Mouse (Mus musculus) spleen, postnatal 36 days (tissue): ENCODE results near the gene Mark4.

Experiments used
- DNase-seq, 2 experiments: peaks; one replicate each; pipeline ENCODE4 v3.0.0; 2022; ENCODE audit warnings: low spot score in 2 of 2, mixed read lengths in 1 of 2

Gene Mark4

DNA sequence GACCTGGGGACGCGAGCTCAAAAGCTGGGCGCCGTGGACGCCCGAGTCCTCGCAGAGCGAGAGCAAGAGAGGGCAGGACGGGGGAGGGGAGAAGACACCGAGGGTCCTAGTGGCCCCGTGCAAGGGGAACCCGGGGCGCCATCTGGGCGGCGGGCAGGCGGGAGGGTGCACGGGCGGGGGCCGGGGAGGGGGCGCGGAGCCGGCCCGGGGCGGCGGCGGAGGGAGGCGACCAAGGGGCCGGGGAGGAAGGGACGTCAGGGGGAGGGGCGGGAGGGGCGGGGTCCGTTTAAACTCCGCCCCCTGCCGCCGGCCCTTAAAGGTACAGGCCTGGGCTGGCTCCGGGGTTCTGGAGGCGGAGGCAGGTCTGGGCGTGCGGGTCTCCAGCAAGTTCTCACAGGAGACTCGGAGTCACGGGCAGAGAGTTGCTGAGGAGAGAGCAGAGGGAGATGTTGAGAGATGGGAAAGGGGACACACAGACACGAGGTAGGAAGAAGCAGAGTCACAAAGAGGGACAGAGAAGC, at the start of gene Mark4:
Mark4 (minus strand) TSS at position 231 of the 521 bp plus-strand sequence.
- DNase-seq = peak; percentile 67 to 68

DNA sequence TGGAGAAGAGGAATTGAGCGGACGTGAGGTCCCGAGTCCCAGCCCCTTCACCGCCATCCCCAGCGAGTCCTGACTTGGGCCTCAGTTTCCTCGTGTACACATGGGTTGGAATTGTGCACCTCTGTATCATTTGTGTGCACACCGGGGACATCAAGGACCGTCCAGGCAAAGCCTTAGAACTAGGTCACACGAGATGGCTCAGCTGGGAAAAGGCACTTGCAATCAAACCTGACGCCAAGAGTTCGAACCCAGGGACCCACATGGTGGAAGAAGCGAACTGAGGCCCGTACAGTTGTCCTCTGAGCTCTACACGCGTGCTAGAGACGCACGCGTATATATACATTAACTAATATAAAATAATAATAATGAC, 49.0 kb upstream of the Mark4 start:
- no peak for DNase-seq

DNA sequence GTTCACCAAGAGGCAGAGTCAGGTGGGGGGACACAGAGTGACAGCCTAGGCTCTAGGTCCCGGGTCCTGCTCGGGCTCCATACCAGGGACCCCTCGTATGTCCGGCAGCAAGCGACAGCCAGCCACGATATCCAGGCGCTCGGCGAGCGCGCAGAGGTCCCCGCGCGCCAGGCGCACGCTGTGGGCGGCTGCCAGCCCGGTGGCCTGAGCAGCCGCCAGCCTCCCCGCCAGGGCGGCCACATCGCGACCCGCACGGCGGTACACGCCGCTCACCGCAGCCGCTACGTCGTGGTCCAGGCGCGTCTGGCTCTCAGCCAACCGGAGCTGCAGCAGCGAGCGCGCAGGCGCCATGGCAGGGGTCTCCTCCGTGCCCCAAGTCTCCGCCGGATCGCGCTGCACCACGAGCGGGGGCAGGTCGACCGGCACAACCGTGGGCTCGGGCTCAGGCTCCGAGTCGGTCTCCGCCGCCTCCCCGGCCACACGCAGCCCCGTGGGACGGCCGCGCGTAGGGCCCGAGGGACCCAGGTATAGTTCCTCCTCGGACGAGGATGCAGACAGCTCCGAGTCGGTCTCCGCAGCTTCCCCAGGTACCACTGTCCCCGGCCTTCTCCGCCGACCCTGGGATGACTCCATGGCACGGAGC, 48.5 kb upstream of the Mark4 start:
- DNase-seq = peak; percentile 40 to 45

DNA sequence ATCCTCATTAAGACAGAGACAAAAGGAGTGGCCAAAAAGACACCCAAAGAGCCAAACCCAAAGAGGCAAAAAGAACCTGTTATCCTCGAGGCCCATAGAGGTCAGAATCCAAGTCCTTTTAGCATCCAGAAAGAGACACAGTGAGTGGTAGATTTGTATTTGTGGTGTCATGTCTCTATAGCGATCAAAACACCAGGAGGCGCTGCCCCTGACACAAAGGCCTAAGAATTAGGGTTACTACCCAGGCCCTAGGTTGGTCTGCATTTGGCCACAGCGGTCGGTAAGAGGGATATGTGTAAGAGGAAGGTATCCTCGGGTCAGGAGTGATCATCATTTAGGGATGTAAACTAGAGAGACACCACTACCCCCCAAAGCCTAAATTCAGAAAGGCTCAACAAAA, 47.7 kb upstream of the Mark4 start:
- no peak for DNase-seq

DNA sequence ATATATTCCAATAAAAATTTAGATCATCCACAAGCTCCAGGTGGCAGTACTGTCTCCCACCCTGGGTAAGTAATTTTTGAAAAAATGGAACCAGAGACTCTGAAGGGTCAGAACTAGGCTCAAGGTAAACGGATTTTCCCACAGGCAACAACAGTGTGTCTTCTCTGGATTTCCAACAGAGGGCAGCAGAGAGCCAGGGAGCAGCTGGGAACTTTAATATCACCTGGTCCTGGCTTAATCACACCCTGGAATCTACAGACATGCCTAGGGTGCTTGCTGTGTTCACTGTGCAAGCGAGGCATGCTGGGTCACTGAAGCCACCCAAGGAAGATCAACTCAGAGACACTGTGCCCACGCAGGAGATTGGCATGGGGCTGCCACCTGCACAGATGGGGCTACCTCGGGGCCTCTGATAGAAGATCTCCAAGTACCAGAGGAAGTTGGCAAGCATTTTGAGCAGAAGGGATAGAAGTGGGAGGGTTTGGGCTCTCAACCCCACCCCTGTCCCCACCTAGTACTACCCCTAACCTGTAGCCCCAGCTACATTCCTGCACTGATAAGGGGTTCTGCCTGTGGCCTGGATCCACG, 45.0 kb upstream of the Mark4 start:
- DNase-seq = peak; percentile 40 to 56

DNA sequence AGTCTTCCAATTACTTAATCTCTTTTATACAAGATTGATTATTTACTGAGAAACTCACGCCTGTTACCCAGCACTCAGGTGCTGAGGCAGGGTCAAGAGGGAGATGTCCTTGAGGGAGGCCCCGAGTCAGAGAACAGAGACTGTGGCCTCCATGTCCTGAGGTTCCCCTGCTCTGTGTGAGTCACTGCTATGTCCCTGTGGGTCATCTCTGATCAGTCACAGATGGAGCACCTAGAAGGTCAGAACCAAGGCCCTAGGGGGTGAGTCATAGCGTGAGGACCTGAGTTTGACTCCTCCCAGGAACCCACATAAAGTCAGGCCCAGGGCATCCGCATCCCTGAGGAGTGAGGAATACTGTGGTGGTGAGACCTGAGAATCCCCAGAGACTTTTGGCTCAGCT, 43.0 kb upstream of the Mark4 start:
- no peak for DNase-seq

DNA sequence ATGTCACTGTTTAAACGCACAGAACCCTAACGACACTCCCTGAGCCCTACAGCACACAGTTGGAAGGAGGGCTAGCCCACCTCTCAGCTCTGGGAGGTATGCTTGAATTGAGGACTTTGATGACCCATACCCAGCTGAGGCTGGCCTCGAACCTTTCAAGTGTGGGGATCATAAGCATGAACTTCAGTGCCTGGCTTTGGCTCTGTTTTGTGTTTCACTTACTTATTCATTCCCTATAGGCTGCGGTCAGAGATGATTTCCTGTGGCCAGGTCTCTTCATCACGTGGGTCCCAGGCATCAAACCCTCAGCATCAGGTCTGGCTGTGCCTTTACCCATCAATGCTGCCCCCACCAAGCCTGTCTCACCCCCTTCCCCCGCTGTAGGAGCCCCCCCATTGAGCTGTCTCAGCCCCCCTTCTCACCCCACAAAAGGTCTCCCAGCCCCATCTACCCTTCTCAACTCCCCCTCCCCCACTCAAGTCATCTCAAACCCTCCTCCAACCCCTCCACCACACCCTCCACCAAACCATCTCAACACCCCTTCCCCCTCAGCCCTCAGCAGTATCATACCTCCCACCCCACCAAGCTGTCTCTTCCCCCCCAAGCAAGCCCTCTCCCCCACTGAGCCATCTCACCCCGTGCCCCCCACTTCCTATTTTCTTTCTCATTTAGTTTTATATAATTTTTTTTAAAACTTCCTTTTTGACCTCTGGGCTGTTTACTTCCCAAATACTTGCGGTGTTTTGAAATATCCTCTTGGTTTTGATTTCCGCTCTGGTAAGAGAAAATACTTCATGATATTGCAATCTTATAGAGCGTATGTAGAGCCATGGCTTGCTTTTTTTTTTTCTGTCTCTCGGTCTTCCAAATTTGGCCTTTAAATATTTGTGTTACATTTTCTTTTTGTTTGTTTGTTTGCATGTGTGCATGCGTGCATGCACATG, 42.1 kb upstream of the Mark4 start:
- DNase-seq = no peak

DNA sequence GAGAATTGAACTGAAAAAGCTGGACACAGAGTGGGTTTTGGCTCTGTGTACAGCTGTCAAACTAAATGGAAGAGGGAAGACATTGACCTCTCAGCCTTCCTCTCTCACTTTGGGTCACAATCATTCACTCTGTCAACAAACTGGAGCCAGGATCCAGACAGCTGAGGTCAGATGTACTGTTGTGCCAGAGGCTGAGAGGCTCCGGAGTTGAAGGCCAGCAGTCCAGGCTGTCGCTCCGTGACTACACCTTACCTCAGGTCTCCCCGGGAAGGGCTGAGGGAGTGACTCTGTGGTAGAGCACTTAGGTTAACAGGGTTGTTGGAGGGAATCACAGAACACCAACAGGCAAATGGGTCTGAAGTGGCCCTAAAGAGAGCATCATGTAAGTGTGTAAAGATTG, 39.7 kb upstream of the Mark4 start:
- DNase-seq = no peak

DNA sequence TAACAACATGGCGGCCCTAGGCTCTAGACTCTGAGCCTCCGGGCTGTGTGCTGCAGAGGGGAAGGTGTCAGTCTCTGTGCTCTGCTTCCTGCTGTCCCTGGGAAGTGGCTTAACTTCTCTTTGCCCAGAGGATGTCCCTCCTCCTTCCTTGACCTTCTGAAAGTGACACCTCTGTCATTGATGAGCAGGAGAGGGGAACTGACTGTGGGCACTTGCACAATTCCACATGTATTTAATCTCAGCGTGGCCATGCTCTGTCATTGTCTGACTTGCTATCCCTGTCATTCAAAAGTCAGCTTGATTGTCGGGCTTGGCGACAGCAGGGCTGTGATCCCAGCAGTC, 37.6 kb upstream of the Mark4 start:
- DNase-seq = no peak

DNA sequence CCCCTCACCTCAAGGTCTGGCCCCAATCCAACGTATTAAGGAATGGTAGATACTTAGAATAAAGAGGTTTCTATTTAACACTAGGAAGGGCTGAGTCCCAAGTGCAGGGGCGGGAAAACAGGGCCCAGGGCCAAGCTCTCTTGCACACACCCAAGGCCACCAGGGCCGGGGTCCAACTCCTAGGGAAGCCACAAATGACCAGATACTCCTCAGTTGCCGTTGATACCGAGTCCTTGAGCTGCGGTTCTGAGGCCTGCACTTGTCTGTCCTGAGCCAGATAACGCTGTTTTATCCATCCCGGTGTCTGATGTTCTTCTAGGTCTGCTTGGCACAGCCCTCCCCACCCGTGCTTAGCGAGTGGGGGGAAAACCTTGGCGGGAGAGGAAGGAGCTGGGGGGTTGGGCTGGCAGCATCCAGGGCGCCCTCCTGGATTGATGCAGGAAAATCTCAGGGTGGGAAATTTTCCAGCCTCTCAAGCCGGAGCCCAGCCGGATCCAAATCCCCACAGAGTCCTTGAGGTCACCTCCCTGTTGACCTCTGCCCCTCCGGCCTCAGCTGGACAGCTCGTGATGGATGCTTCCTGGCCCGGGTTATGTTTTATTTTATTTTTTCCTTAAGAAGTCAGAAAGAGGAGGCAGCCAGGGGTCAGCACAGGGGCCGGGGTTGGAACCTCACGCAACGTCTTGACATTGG, 37.0 kb upstream of the Mark4 start:
- DNase-seq = no peak

DNA sequence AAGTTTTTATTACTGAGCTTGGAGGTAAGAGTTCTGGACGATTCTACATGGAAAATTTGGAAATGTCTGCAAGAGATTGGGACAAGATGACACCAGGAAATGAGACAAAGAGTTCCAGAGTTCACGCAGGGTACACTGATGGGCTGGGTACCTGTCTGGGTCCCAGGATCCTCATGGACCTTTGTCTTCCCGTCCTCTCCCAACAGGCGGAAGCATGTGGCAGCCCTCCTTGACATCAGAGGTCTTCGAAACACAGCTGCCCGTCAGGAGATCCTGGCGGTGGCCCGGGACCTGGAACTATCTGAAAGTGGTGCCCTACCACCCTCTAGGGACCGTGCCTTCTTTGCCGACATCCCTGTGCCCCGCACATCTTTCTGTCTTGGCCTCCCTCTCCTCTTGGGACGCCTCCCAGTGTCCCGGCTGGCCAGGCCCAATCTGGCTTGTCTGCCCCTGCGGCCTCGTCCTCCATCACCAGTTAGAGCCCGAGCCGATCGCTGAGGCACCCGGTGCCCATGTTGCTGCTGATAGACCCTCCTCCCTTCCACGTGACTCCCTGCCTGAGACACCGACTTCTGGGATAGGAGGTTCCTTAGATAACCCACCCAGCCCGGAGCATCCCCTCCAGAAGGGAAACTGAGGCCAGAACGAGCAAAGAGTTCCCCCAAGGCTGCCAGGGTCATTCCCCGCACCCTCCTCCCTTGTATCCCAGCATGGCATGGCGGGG, 36.3 kb upstream of the Mark4 start:
- no peak for DNase-seq

DNA sequence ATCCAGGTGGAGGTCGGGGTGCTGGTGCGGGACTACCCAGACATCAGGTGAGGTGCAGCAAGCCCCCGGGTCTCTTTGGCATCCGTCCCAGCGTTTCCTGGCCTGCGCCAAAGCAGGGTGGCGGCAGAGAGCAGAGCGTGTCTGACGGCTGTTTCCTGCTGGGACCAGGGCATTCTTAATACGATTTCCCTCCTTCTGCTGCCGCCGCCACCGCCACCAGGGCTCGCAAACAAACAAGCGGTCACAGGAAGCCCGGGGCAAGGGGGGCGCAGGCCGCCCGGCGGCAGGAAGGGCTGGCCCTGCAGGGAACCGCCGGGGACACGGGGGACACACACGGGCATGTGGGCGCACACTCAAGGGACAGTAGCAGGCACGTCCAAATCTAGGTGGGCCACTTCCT, 33.1 kb upstream of the Mark4 start:
- DNase-seq = peak in 1 of 2 experiments; percentile 22

DNA sequence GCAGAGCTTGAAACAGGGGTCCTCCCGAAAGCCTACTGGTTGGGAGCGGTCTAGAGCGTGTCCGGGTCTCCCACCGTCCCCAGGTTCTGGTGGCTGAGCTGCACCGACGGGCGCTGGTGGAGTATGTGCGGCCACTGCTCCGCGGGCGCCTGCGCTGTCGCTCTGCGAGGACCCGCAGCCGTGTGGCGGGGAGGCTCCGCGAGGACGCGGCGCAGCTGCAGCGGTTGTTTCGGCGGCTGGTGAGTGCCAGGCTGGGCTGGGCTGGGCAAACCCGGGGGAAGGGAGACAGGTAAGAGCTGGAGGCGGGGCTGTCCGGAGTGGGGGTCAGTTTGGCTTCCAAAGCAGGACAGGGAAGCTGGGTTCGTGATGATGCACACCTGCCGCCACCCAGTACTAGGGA, 30.9 kb upstream of the Mark4 start:
- no peak for DNase-seq

DNA sequence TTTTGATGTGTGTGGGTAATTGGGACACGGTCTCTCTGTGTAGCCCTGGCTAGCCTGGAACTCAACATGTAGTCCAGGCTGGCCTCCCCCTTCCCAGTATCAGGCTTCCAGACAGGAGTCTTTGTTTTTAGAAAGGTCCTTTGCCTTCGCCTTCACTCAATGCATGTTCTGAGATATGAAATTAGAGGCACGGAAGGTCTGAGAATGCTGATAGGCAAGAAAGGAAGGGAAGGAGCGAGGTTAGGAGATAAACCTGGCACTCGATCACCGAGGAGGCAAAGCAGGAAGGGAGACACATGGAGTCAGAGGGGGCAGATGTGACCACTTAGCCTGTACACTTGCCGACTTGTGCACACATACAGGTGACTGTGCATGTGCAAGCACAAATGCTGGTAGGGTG, 27.9 kb upstream of the Mark4 start:
- DNase-seq = no peak

DNA sequence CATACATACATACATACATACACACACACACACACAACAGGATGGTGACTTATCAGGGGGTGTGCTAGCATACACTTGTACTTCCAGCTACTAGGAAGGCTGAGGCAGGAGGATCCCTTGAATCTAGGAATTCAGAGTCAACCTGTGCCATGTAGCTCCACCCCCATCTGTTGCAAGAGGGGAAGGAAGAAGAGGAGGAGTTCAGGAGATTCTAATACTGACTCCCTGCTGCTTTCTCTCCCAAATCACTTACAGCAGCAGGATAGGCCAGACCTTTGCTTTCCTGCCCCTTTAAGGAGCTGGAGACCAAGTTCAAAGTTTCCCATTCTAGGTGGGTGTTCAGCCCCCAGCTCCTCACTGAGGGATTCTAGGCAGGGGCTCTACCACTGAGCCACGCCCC, 26.9 kb upstream of the Mark4 start:
- no peak for DNase-seq

DNA sequence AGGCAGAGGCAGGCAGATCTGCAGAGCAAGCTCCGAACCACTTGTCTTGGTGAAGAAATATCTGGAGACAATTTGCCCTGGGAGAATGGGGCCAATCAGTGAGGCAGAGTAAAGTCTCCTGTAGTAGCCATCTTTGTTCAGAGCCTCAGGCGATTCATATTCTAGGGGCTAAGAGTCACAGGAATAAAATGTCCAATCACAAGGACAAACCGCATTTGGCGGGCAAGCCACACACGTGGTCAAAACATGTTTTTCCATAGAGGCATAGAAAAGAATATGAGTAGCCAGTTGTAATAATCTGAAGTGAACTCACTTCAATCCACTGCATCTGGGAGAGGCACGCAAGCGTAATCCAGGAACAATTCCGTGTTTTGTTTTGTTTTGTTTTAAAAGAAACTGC, 24.7 kb upstream of the Mark4 start:
- no peak for DNase-seq

DNA sequence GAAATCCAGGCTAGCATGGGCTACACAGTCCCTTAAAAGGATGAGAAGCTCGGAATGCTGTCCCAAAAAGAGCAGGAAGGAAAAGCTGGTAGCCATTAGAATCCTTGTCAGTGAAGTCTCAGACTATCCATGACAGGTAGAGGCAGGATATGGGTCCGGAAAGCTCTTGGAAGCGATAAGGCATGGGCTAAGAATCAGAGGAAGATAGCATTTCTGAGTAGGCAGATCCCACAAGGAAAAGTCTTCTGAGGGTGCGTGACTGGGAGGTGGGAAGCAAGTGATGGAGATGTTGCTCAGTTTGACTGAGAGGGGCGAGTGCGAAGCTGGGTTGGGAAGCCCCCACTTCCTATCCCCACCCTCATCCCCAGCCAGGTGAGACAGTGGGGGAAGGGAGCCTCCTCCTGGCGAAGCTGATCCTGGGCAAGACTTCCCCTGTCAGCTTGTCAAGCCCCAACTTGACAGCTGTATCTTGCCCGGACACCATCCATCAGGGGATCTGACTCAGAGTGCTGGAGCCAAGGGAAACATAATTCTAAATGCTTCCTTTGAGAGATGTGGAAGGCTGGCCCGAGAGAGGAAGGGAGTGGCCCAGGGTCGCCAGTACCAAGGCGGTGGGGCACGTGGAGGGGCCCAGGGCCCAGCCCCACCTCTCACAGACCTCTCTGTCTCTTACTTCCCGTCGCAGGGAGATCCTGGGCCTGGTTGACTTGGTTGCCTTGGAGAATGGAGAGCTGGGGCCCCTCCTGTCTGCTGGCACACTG, 19.2 kb upstream of the Mark4 start:
- DNase-seq = no peak

DNA sequence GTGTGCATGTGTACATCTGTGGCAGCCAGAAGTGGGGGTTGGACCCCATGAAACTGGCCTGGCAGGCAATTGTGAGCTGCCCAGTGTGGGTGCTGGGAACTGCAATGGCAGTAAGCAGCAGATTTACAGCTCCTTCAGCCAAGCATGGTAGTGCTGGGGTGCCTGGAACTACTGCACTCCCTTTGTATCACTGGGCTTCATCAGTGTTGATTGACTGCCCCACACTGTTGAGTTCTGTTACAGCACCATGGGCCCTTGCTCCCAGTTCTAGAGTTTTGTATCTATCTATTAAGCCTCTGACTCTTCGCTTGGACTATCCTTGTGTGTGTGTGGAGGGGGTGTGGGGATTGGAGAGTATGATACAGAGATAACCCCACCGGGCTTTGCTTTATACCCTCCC, 18.5 kb upstream of the Mark4 start:
- DNase-seq = no peak

DNA sequence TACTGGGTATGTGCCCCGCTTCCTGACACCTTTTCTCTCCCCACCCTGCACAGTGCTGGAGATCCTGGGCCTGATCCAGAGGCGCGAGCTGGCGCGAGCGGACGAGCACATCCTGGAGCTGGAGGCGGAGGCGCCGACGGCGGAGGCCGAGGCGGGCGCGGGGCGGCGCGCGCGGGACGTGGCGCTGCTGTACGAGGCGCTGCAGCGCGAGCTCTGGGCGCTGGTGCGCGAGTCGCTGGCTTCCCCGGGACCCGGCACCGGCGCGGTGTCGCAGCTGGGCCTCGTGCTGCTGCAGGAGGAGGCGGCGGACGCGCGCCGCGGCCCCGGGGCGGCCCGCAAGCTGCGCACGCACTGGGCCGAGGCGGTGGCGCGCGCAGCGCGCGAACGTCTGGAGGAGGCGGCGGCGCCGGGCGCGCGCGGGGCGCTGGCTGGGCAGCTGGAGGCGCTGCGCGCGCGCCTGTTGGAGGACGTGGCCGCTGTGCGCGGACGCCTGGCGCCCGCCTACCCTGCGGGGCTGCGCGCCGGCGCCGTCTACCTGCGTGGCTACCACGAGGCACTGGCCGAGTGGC, 15.3 kb upstream of the Mark4 start:
- peak; percentile 31 to 36 for DNase-seq

DNA sequence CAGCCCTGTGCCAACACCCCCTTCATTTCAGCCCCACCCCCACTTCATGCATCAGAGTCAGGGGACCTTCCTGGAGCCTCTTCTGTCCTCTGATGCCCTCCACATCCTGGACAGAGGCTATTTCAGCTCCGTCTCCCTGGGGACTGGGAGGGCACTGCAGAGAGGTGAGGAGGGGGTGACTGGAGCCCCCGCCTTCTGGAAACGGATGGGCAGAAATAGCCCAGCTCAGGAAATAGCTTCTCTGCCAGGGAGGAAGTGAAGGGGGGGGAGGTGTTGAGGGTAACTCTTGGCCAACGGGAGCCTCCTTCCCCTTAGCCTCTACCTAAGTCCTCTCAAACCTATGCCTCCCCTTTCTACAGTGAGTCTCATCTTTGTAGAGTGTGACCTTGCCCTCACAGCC, 13.8 kb upstream of the Mark4 start:
- DNase-seq = peak; percentile 38 to 51
